Mouse (Mus musculus) layer of hippocampus, adult 2 months (tissue): ENCODE results near the gene Rnf207. TPM values are rescaled to one million over a fixed set of nuclear protein-coding genes. Genes with fewer than 3 reads are reported as not detected.
A peak's percentile ranks its signal among the peaks of the same experiment; 100 is the strongest.

ENCODE experiments used
- DNase-seq, 2 experiments: peaks; one replicate each; pipeline ENCODE4 v3.0.0; 2022; ENCODE audit warnings: low spot score in 2 of 2
- H3K27ac ChIP-seq: fragments of 200-600 bp; 2 replicates; pipeline ENCODE4 v1.8.1; 2022
- H3K4me3 ChIP-seq: fragments of 200-600 bp; 2 replicates; pipeline ENCODE4 v1.8.1; 2022; ENCODE audit warnings: mild to moderate bottlenecking
- CTCF ChIP-seq: fragments of 200-600 bp; conservative IDR thresholded peaks from 2 replicates; pipeline ENCODE4 v1.8.1; 2022; ENCODE audit warnings: antibody characterized with exemption, mild to moderate bottlenecking, moderate library complexity
- total RNA-seq, 2 experiments: library from RNA; stranded (reverse); gene quantifications; 2 replicates each; pipeline ENCODE4 v1.2.3; 2021

Rnf207 gene
- total RNA-seq, 2 experiments from 2014 or later = 6.5 to 7.7 TPM

DNA sequence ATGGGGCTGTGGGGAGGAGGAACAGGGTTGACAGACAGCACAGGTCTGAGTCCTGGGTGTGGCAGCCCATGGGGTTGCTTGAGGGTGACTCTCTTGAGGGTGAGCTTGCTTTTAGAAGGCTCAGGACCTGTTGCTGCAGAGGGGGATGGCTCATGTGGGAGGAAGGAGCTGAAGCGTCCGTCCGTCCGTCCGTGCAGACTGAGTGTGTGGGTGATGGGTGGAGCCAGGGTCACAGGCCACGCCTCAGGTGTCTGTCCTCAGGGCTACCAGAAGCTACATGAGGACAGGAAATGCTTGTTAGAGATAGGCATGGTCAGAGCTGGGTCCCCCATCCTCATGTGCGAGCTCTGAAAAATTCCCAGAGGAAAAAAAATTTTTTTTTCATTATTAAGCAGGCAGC is 25.9 kb upstream of the Rnf207 start:
- peak overlapping the region; percentile 75; the same call in 1 of the 2 replicates for H3K27ac ChIP-seq
- TF ChIP-seq CTCF = no peak
- no peak overlapping the region for H3K4me3 ChIP-seq
- DNase-seq = no peak

DNA sequence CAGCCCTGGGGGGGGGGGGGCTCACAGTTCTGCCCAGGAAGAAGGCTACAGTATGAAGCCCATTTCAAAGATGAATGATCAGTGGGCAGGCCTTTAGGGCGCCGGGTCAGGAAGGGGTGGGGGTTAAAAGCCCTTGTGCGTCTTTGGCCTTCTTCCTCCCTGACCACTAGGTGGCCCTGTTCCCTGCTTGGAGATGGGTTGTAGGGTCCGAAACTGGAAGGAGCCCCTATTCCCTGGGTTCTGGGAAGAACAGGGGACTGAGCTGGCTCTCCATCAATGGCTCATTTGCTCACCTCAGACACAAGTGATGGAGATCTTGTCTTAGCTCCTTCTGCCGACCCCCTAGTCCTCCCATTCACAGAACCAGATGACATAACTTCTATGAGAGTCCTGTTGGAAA is 24.5 kb upstream of the Rnf207 start:
- TF ChIP-seq CTCF = peak; percentile 80
- Histone ChIP-seq H3K4me3 (no peak overlapping the region), H3K27ac (peak overlapping the region; percentile 28; the same call in 1 of the 2 replicates)
- DNase-seq = no peak

DNA sequence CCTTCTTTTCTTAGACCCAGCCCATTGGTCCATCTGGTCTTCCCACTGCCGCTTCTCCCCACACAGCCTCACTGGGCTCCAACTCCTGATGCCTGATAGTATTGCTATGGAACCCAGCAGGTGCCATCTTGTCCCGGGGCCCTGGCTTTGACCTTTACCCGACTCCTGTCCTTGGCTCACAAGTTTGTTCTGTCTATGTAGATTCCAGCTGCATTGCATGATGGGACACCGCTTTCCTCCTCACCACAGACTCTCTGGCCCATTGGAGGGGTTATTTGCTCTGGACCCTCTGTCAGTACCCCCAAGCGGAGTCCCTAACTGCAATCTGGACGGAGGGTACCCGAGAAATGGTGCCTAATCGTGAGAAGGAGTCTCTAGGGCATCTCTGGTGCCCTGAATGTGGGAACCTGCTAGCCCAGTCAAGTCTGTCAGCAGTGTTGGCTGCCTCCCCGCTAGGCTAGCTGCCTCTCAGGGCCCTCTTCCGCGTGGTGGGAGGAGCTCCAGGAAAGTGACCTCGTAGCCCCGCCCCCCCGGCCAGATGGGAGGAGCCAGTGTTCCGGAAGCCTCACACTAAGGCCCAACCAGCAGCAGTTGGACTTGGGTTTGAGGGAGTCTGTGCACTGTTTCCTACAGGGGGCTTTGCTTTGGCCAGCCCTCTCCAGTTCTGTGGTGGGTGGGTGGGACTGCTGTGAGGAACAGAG is 21.9 kb upstream of the Rnf207 start:
- no peak for TF ChIP-seq CTCF
- Histone ChIP-seq H3K27ac (no peak overlapping the region), H3K4me3 (no peak overlapping the region)
- DNase-seq = no peak

DNA sequence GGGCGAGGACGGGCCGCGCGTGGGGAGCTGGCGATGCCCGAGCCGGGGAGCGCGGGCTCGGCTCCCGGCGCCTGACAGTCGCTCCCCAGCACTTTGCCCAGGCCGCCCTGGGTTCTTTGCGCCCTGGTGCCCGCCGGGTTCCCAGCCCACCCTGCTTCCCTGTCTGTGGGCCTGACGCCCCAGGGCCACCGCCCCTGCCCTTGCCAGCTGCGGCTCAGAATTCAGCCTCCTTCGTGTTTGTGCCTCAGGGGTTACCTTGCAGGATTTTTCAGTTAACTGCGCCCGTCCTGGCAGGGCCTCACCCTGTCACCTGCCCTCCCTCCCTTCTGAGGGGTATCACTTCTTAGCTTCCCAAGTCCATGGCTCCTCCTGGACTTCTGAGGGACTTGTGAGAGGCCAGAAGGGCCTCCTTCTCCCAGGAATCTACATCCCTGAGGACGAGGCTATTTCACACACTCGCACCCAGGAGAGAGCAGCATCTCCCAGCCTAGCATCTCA is 20.5 kb upstream of the Rnf207 start:
- Histone ChIP-seq H3K4me3 (peak overlapping the region; percentile 63), H3K27ac (peak overlapping the region; percentile 92)
- DNase-seq = no peak
- no peak for TF ChIP-seq CTCF

DNA sequence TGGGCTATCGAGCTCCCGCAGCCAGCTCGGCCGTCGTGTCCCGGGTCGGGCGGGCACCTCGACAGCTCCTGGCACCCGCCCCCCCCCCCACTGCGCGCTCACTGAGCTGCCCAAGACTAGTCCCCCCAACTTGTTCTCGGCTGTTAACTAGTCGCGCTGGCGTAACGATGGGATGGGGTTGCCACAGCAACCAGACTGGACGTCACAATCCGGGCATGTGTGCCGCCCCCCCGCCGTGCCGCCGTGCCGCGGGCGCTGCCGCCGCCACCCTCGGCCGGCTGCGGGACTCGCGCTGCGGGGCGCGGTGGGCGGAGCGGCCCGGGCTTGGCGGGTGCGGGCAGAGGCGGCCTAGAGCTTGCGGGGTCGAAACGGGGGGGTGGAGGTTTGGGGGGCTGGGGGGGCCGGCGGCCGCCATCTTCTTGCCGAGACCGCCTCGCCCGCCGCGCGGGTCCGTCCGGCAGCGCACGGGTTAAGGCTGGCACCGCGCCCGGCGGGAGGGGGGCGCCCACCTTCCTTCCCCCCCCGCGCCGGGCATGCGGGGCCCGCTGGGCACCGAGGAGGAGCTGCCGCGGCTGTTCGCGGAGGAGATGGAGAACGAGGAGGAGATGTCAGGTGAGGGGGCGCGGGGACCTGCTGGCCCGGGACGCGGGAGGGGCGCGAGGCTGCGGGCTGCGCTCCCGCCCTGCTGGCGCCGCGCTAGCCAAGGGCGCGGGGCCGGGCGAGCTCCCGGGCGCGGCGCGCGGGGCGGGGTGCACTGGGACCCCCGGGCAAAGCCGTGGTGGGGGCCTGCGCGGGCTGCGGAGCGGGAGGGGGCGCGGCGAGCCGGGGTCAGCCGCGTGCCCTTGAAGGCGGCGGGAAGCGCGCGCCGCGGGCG is 19.9 kb upstream of the Rnf207 start, which contains the start of gene Chd5:
TSS of gene Chd5 (plus strand) at position 233 of the 874 bp plus-strand sequence.
- DNase-seq = peak; percentile 66 to 67
- Histone ChIP-seq H3K4me3 (peak within 1 kb of the TSS; percentile 63), H3K27ac (peak within 1 kb of the TSS; percentile 92)
- no peak for TF ChIP-seq CTCF

DNA sequence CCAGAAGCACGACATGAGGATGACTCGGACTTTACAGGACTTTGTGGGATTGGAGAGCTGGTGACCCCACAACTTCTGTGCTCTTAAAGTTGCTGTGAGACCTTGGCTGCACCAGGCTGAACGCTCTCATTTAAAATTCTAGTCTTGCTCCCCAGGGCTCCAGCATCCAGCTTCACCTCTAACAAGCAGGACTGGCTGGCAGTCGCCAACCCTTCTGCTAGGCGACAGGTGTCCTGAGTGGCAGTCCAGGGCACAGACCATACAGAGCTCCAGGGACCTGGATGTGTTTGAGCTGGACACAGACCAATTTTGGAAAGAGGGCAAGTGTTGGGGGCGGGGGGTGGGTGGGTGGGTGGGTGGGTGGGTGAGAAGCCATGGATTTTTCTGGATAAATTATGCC is 19.0 kb upstream of the Rnf207 start:
- no peak for TF ChIP-seq CTCF
- Histone ChIP-seq H3K4me3 (no peak overlapping the region), H3K27ac (peak overlapping the region; percentile 54; the same call in 1 of the 2 replicates)
- no peak for DNase-seq

DNA sequence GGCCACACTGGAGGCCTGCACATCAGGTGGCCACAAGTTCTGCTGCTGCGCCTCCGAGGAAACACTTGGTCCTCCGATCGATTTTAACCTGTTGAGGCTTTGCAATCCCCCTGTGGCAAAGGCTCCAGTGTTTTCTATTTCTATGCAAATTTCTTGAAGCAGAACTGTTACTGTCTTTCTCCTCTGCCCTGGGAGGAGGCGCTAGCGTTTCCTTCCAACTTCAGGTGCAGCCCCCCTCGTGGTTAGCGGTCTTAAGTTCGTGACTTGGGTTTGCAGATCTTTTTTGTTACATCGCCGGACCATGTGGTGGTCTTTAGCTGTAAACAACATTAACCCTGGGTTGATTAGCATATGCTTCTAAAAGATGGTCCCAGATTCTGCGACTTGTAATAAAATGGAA is 14.8 kb upstream of the Rnf207 start:
- no peak for TF ChIP-seq CTCF
- H3K27ac ChIP-seq = no peak overlapping the region

DNA sequence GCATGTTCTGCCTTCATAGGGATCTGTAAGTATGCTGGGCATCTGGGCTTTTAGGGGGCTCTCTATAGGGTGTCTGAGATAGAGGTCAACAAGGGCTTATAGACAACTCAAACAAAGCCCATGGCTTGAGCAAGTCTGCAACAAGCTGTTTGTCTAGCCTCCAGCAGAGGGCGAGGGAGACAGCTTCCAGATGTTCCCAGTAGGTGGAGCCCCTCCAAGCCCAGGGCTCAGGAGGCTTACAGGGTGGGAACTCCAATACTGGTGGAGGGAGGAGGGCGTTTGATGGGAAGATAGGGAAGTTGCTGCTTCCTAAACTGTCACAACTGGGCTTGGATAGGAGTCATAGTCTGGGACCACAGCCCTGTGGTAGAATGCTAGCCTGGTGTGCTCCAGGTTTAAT is 14.2 kb upstream of the Rnf207 start:
- no peak overlapping the region for H3K4me3 ChIP-seq
- peak in 1 of 2 experiments; percentile 78 for DNase-seq
- H3K27ac ChIP-seq = no peak overlapping the region
- TF ChIP-seq CTCF = peak; percentile 99

More for the DNA sequence above, 14.8 kb upstream of the Rnf207 start:
- no peak overlapping the region for H3K4me3 ChIP-seq
- DNase-seq = no peak

DNA sequence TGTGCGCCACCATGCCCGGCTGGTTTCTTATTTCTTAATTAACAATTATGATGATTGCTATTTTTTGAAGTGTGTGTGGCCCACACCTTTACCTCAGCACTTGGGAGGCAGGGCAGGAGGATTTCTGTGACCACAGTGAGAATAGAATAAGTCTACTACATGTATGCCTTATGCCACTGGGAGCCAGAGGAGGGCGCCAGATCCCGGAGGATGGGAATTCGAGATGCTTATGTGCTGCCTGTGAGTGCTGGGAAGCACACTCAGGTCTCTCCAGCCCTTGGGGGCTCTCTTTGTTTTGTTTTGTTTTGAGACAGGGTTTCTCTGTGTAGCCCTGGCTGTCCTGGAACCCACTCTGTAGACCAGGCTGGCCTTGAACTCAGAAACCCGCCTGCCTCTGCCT is 9.9 kb upstream of the Rnf207 start:
- Histone ChIP-seq H3K4me3 (no peak overlapping the region), H3K27ac (no peak overlapping the region)
- no peak for DNase-seq
- TF ChIP-seq CTCF = peak; percentile 66

DNA sequence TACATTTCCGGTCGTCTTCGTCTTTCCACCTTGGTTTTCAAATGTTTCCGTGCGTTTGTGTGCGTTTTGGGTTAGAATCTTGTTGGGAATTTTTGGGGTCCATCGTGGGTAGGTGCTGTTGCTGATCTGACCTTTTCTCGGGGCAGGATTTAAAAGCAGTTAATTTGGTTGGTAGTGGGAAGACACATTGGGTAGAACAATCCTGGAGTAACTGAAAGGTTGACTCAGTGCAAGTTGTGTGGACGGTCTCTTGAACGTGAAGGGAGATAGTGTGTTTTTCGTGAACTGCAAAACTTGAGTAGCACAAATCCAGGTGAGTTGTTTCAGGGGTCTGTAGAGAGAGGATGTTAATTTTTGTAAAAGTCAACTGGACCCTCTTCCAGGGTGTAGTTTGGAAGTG is 7.8 kb upstream of the Rnf207 start:
- TF ChIP-seq CTCF = no peak
- peak overlapping the region; percentile 66 for H3K4me3 ChIP-seq
- no peak for DNase-seq
- H3K27ac ChIP-seq = no peak overlapping the region

DNA sequence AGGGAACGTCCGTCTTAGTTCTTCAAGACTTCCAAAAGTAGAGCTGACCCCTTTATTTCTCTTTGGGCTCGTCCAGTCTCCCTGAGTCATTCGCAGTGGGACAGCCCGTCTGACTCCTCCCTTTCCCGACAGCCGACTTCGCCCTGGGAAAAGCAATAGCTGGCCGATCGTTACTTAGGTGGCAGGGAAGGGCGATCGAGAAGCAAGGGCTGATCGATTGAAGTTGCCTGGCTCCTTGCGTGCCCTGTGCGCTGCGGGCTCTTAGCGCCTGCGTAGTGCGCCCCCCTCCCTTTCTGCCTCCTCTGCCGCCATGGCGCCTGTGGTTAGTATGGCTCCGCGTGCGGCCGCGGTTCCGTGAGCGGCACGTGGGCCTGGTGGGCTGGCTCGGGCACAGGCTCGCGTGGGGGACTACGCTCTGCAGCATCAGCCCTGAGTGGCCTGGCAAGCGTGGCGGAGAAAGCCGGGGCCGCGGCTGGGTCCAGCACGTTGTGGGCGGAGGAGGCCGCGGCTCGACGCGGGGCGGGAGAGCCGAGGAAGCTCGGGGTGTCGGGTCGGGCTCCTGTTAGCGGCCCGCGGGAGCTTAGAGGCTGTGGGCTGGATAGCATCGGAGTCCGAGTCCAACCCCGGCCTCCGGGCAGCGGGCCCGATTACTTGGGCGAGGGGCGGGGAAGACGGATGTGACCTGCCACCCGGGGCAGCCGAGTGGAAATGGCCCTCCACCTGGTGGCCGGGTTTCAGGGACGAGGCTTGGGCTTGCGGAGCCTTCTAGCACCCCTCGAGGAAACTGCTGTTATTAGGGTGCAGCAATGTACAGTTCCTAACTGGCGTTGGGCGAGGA is 7.0 kb upstream of the Rnf207 start, which contains the start of gene Rpl22:
TSS of gene Rpl22 (plus strand) at position 169 of the 838 bp plus-strand sequence.
- TF ChIP-seq CTCF = peak; percentile 26; the same call in 1 of the 2 replicates
- peak; percentile 91 to 97 for DNase-seq
- Histone ChIP-seq H3K4me3 (peak within 1 kb of the TSS; percentile 66), H3K27ac (peak within 1 kb of the TSS; percentile 90)
